Mouse (Mus musculus) lung, embryonic 16.5 days (tissue): Measurements from ENCODE around the gene Sh3pxd2a. TPM values are rescaled to one million over a fixed set of nuclear protein-coding genes. Genes with fewer than 3 reads are reported as not detected.

Experiments used
- ATAC-seq: fragments of 200-750 bp; cut with Nextera tagmentation; 2 replicates; pipeline ENCODE4 v1.8.0; 2017; ENCODE audit warnings: low read depth, mild to moderate bottlenecking, moderate library complexity
- H3K27ac ChIP-seq: fragments of 300-500 bp; sonication (generic); 2 replicates; pipeline ENCODE4 v1.5.1; 2014; ENCODE audit warnings: mild to moderate bottlenecking, control low read depth, low read length
- H3K27me3 ChIP-seq: fragments of 300-500 bp; sonication (generic); 2 replicates; pipeline ENCODE4 v1.6.1; 2014; ENCODE audit warnings: low read depth, low read length, mixed read lengths; ENCODE audit not compliant: control insufficient read depth, insufficient read depth
- H3K36me3 ChIP-seq: fragments of 300-500 bp; sonication (generic); 2 replicates; pipeline ENCODE4 v1.6.1; 2014; ENCODE audit warnings: low read length; ENCODE audit not compliant: control insufficient read depth, insufficient read depth
- H3K4me1 ChIP-seq: fragments of 300-500 bp; sonication (generic); replicated peaks from 2 replicates; pipeline ENCODE4 v1.6.1; 2014; ENCODE audit warnings: low read length, mixed read lengths; ENCODE audit not compliant: control insufficient read depth, insufficient read depth
- H3K4me2 ChIP-seq: fragments of 300-500 bp; sonication (generic); 2 replicates; pipeline ENCODE4 v1.6.1; 2014; ENCODE audit warnings: low read depth, low read length, control low read depth
- H3K4me3 ChIP-seq: fragments of 300-500 bp; sonication (generic); 2 replicates; pipeline ENCODE4 v1.5.1; 2014; ENCODE audit warnings: mild to moderate bottlenecking, low read length, control low read depth
- H3K9ac ChIP-seq: fragments of 300-500 bp; sonication (generic); 2 replicates; pipeline ENCODE4 v1.6.1; 2014; ENCODE audit warnings: low read length, control low read depth
- H3K9me3 ChIP-seq: fragments of 300-500 bp; sonication (generic); 2 replicates; pipeline ENCODE4 v1.6.1; 2016; ENCODE audit warnings: low read length; ENCODE audit not compliant: control insufficient read depth
- WGBS: fragments of 180-500 bp; shearing (Covaris S2); extraction: QIAGEN DNeasy Blood & Tissue Kit; methylation state at CpG from one replicate; pipeline ENCODE4 v1.1.7; 2014; 5-methylcytosine and 5-hydroxymethylcytosine counted together
- polyA plus RNA-seq: library from polyadenylated mRNA; unstranded; fragments of >200 nt; fragmentation: Nextera tagmentation; extraction: Ambion mirVana; gene quantifications from 2 replicates; pipeline ENCODE4 v1.2.1, GENCODE M21; 2015

The Sh3pxd2a gene
- polyA plus RNA-seq, 1 experiment from 2014 or later, result 6.1 TPM

DNA sequence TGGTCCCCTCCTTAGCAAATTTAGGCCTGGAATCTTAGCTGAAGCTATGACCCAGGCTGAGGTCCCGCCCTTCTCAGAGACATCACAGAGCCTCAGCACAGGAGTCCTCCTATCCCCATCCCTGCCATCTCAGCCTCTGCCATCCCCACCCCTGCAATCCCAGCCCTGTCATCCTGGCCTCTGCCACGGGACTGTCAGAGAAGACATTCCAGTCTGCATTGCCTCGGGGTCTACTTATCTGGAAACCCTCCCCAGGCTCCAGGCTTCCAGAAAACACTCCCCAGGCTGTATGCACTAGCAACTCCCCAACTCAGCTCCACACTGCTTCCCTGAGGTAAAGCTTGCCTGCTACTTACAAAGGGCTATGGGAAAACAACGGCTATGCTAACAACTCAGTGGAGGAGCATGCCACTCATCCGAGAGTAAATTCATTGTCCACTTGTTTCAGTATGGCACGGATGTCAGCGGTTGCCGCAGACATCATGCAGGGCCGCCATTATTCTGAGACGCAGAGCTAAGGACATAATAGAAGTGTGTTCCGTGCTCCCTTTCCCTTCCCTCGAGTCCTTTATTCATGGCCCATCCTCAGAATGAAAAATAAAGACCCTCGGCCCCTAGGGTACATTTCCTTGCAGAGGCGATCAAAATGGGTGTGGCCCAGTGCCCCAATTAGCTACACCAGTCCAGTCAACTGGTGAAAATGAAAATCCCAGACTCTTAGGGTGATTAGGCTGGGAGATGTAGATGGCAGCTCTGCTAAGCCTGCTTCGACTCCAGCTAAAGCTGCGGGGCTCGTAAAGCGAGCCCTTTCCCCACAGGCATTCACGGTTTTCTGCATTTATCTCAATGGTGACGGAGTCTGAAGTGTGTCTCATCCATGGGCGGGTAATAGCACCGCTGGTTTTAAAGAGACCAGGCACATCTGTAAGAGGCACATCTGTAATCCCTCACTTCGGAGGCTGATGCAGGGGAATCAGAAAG, 29.1 kb upstream of the Sh3pxd2a start:
- 72% methylated on average over 23 of the region's 23 CpGs for WGBS
- Histone ChIP-seq H3K4me2 (no peak overlapping the region), H3K36me3 (no peaks in the 10 kb centered on the region), H3K27me3 (no peaks in the 10 kb centered on the region), H3K9me3 (0 out of 2 replicates have a peak, but pooled peaks cover 2% of the 10 kb centered on the region), H3K9ac (no peak overlapping the region), H3K4me1 (no peaks in the 10 kb centered on the region), H3K4me3 (no peak overlapping the region), H3K27ac (no peak overlapping the region)
- no peak for ATAC-seq

DNA sequence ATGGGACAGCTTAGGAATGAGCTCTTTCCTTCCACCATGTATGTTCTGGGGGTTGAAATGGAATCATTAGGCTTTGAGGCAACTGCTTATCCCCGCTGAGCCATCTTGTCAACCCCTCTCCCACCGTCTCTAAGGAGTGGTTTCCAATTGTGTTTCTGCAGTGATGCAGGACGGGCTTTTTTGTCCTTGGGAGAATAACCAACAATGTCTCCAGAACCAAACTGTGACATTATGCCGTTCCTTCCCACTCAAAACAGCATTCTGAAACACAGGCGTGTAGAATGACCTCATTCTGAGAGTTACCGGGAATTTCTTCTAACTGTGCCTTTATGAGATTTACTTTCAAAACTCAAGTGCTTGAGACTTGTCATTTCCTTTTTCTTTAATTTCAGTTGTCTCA, 28.2 kb upstream of the Sh3pxd2a start:
- Histone ChIP-seq H3K4me3 (no peak overlapping the region), H3K9me3 (0 out of 2 replicates have a peak, but pooled peaks cover 2% of the 10 kb centered on the region), H3K27me3 (no peaks in the 10 kb centered on the region), H3K9ac (no peak overlapping the region), H3K36me3 (no peaks in the 10 kb centered on the region), H3K27ac (no peak overlapping the region), H3K4me2 (no peak overlapping the region), H3K4me1 (no peaks in the 10 kb centered on the region)
- 83% methylated on average over 6 of the region's 6 CpGs for WGBS
- ATAC-seq, result no peak

DNA sequence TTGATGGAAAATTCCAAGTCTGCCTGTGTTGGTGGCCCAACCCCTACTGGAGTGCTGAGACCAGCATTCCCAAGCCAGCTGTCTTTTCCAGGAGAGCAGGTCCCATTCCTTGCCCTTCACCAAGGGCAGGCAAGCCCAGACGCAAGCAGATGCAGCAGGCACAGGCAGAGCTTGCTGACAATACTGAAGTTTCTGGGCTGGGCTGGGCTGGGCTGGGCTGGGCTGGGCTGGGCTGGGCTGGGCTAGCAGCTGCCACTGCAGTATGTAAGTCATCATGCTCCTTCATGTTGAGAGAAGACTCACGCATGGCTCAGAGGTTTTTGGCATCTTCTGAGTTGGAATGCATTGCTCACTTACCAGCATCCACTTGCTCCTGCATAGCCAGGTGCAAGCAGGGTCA, 27.7 kb upstream of the Sh3pxd2a start:
- Histone ChIP-seq H3K36me3 (no peaks in the 10 kb centered on the region), H3K4me2 (no peak overlapping the region), H3K27me3 (no peaks in the 10 kb centered on the region), H3K4me1 (no peaks in the 10 kb centered on the region), H3K4me3 (no peak overlapping the region), H3K9me3 (0 out of 2 replicates have a peak, but pooled peaks cover 2% of the 10 kb centered on the region), H3K9ac (no peak overlapping the region), H3K27ac (no peak overlapping the region)
- 67% methylated on average over 2 of the region's 2 CpGs for WGBS
- no peak for ATAC-seq

DNA sequence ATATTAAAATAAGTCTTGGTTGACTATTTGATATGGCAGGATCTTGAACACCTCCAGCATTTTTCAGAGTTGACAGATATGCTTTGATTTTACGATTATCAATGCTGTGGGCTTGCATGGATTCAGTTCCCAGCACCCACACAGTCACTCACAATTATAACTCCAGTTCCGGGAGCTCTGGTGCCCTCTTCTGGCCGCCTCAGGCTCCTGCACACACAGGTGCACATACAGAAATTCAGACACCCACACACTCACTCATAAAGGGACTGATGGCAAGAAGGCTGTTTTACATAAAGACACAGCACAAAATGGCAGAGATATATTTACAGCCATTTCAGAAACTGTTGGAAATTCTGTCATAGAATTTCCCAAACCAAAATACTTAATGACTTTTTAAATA, 25.0 kb upstream of the Sh3pxd2a start:
- ATAC-seq, result no peak
- Histone ChIP-seq H3K27me3 (no peaks in the 10 kb centered on the region), H3K4me2 (no peak overlapping the region), H3K27ac (no peak overlapping the region), H3K36me3 (no peaks in the 10 kb centered on the region), H3K4me3 (no peak overlapping the region), H3K4me1 (peaks cover 4% of the 10 kb centered on the region), H3K9me3 (0 out of 2 replicates have a peak, but pooled peaks cover 2% of the 10 kb centered on the region), H3K9ac (no peak overlapping the region)
- WGBS, result 86% methylated on average over 3 of the region's 3 CpGs

DNA sequence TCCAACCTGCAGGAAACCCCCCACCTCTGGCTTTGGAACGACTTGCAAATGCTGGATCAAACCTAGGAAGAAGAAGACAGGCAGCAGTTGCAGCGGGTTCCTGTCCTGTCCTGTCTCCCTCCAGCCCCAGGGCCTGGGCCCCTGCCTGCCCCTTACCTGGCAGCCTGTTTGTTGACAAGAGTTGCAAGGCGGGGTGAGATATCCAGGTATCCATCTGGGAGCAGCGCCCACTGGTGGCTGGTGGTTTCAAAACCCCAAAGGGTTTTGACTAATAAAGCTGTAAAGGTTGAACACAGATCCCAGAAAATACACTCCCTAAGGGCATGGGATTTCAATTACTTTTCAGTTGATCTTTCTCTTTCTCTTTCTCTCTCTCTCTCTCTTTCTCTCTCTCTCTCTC, 24.0 kb upstream of the Sh3pxd2a start:
- no peaks in the 10 kb centered on the region for H3K36me3 ChIP-seq
- 32% methylated on average over 4 of the region's 4 CpGs for WGBS
- no peak overlapping the region for H3K27ac ChIP-seq
- H3K4me1 ChIP-seq, result peaks cover 4% of the 10 kb centered on the region
- H3K9ac ChIP-seq, result no peak overlapping the region
- no peak overlapping the region for H3K4me2 ChIP-seq
- no peak overlapping the region for H3K4me3 ChIP-seq
- no peak for ATAC-seq
- no peaks in the 10 kb centered on the region for H3K27me3 ChIP-seq
- H3K9me3 ChIP-seq, result 0 out of 2 replicates have a peak, but pooled peaks cover 2% of the 10 kb centered on the region

DNA sequence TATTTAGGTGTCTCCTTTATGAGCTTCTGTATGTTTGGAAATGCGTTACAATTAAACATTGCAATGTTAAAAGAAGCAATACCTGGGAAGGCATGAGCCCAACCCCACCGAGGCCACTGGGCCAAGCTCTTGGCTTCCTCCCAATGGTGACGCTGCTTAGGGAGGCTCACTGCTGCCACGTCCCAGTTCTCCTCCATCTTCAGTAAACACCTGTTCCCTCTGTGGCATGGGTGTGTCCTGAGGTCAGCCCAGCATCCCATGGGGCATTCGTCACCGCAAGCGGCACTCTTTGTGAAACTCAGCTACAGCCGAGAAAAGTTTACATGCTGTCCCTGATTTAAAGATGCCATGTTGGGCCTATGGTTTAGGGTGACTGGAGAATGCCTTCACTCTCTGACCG, 23.4 kb upstream of the Sh3pxd2a start:
- no peaks in the 10 kb centered on the region for H3K36me3 ChIP-seq
- 0 out of 2 replicates have a peak, but pooled peaks cover 2% of the 10 kb centered on the region for H3K9me3 ChIP-seq
- 87% methylated on average over 9 of the region's 9 CpGs for WGBS
- H3K9ac ChIP-seq, result no peak overlapping the region
- H3K27me3 ChIP-seq, result no peaks in the 10 kb centered on the region
- H3K4me2 ChIP-seq, result no peak overlapping the region
- H3K4me1 ChIP-seq, result peaks cover 4% of the 10 kb centered on the region
- no peak for ATAC-seq
- no peak overlapping the region for H3K4me3 ChIP-seq
- no peak overlapping the region for H3K27ac ChIP-seq

DNA sequence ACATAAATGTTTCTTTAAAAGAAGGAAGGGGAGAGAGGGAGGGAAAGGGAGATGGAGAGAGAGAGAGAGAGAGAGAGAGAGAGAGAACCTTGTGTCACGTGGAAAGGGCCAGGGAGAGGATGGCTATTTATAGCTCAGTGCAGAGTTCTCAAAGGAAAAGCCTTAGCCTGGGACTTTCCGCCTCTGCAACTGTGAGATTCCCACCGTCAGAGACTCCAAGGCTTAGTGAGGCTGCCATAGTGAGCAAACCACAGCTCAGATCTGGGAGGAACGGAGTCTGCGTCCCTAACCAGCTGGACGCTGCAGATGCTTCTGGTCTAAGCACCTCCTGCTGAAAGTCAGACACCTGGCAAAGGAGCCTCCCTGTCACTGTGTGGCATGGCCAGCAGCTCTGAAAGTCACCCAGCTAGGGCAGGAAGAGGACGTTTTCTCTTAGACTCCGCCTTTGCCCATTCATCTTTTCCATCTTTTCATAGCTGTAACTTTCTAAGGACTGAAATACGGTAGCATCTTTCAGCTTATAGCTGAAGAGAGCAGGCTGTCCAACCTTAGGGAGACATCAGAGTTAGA, 21.9 kb upstream of the Sh3pxd2a start:
- Histone ChIP-seq H3K36me3 (no peaks in the 10 kb centered on the region), H3K4me2 (peak overlapping the region; percentile 34; the same call in 1 of the 2 replicates), H3K27me3 (no peaks in the 10 kb centered on the region), H3K9ac (peak overlapping the region; percentile 58), H3K4me3 (no peak overlapping the region; the same call in 1 of the 2 replicates), H3K4me1 (peaks cover 4% of the 10 kb centered on the region), H3K27ac (peak overlapping the region; percentile 58; the same call in 1 of the 2 replicates), H3K9me3 (0 out of 2 replicates have a peak, but pooled peaks cover 6% of the 10 kb centered on the region)
- peak; percentile 75; the same call in 1 of the 2 replicates for ATAC-seq
- WGBS, result 21% methylated on average over 9 of the region's 9 CpGs

DNA sequence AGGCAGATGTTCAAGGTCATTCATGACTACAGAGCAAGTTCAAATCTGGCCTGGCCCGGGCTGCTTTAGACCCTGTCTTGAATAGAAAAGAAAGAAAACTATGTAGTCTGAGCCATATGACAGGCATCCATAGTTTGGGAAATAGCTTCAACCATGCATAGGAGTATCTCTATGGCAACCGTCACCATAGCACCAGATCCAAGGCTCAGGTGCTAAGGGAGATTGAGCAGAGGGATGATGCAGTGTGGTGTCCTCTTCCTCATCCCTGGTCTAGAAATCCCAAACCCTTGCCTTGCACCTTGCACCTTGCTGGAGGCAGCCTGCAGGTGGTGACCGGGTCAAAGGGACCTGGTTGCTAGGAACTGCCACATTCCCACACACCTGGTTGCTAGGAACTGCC, 19.9 kb upstream of the Sh3pxd2a start:
- H3K36me3 ChIP-seq, result no peaks in the 10 kb centered on the region
- no peak for ATAC-seq
- H3K4me2 ChIP-seq, result no peak overlapping the region
- H3K27ac ChIP-seq, result no peak overlapping the region
- 0 out of 2 replicates have a peak, but pooled peaks cover 4% of the 10 kb centered on the region for H3K9me3 ChIP-seq
- 77% methylated on average over 3 of the region's 3 CpGs for WGBS
- no peaks in the 10 kb centered on the region for H3K27me3 ChIP-seq
- H3K4me1 ChIP-seq, result peaks cover 4% of the 10 kb centered on the region
- H3K4me3 ChIP-seq, result no peak overlapping the region
- H3K9ac ChIP-seq, result no peak overlapping the region

DNA sequence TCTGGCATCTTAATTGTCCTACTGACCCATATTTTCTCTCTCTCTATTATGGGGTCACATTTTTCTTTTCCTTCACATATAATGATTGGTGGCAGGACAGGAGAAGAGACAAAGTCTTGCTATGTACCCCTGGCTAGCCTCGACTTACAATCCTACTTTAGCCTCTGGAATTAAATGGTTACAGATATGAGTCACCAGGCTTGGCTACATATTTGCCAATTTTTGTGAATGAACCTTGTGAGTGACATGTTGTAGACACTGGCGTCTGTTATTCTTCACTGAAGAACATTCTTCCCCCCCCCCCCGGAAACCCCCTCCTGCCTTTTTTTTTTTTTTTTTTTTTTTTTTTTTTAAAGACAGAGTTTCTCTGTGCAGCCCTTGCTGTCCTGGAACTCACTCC, 19.1 kb upstream of the Sh3pxd2a start:
- Histone ChIP-seq H3K4me3 (no peak overlapping the region), H3K4me2 (no peak overlapping the region), H3K36me3 (no peaks in the 10 kb centered on the region), H3K27me3 (no peaks in the 10 kb centered on the region), H3K4me1 (peaks cover 4% of the 10 kb centered on the region), H3K27ac (no peak overlapping the region), H3K9me3 (0 out of 2 replicates have a peak, but pooled peaks cover 4% of the 10 kb centered on the region), H3K9ac (no peak overlapping the region)
- WGBS, result 29% methylated on average over 3 of the region's 3 CpGs
- ATAC-seq, result no peak
